Mouse (Mus musculus) testis, adult 2 months (tissue): ENCODE measurements at regions not wholly inside any gene's neighbourhood (a gene's known extent, or its start where the extent isn't known, plus 50 kb on each side); places are given as distances from the start of the nearest gene placed in this dataset.

Experiments used
- CTCF ChIP-seq: fragments of 200-500 bp; IDR thresholded peaks from 2 replicates; pipeline ENCODE4 v1.5.1; 2012; ENCODE audit warnings: low read depth, mild to moderate bottlenecking, inconsistent platforms, low read length, moderate library complexity; ENCODE audit not compliant: control insufficient read depth, insufficient read depth, insufficient replicate concordance
- POLR2A ChIP-seq: fragments of 200-500 bp; IDR thresholded peaks from 2 replicates; pipeline ENCODE4 v1.6.1; 2012; ENCODE audit warnings: low read depth, mild to moderate bottlenecking, inconsistent platforms, low read length, moderate library complexity; ENCODE audit not compliant: control insufficient read depth

- TF ChIP-seq CTCF (no peak), POLR2A (no peak)
Observed at GRCm38 (mm10) chr9:101610806-101611443, 250.7 kb upstream of the 9630041A04Rik start.
